Mouse (Mus musculus) kidney, embryonic 14.5 days (tissue): ENCODE measurements around the gene Apbb2. TPM values are rescaled to one million over a fixed set of nuclear protein-coding genes. Genes with fewer than 3 reads are reported as not detected.

Source experiments
- ATAC-seq: fragments of 200-750 bp; cut with Nextera tagmentation; 2 replicates; pipeline ENCODE4 v1.8.0; 2017; ENCODE audit warnings: moderate number of reproducible peaks, mild to moderate bottlenecking, moderate TSS enrichment, moderate library complexity; ENCODE audit not compliant: low FRiP score, low TSS enrichment
- H3K27ac ChIP-seq: fragments of 300-500 bp; sonication (generic); 2 replicates; pipeline ENCODE4 v1.5.1; 2014; ENCODE audit warnings: low read depth, mild to moderate bottlenecking, low read length, moderate library complexity, mixed read lengths
- H3K27me3 ChIP-seq: fragments of 300-500 bp; sonication (generic); 2 replicates; pipeline ENCODE4 v1.6.1; 2014; ENCODE audit warnings: mild to moderate bottlenecking, low read length; ENCODE audit not compliant: control insufficient read depth, insufficient read depth
- H3K36me3 ChIP-seq: fragments of 300-500 bp; sonication (generic); 2 replicates; pipeline ENCODE4 v1.6.1; 2014; ENCODE audit warnings: low read length, mixed read lengths; ENCODE audit not compliant: control insufficient read depth, insufficient read depth
- H3K4me1 ChIP-seq: fragments of 300-500 bp; sonication (generic); 2 replicates; pipeline ENCODE4 v1.6.1; 2014; ENCODE audit warnings: low read length, mixed read lengths; ENCODE audit not compliant: control insufficient read depth, insufficient read depth
- H3K4me2 ChIP-seq: fragments of 300-500 bp; sonication (generic); replicated peaks from 2 replicates; pipeline ENCODE4 v1.6.1; 2014; ENCODE audit warnings: low read depth, mild to moderate bottlenecking, low read length
- H3K4me3 ChIP-seq: fragments of 300-500 bp; sonication (generic); 2 replicates; pipeline ENCODE4 v1.5.1; 2014; ENCODE audit warnings: mild to moderate bottlenecking, low read length
- H3K9ac ChIP-seq: fragments of 300-500 bp; sonication (generic); 2 replicates; pipeline ENCODE4 v1.6.1; 2014; ENCODE audit warnings: low read depth, mild to moderate bottlenecking, low read length, moderate library complexity
- H3K9me3 ChIP-seq: fragments of 300-500 bp; sonication (generic); 2 replicates; pipeline ENCODE4 v1.6.1; 2016; ENCODE audit warnings: low read length; ENCODE audit not compliant: control insufficient read depth
- WGBS: fragments of 180-500 bp; shearing (Covaris S2); extraction: QIAGEN DNeasy Blood & Tissue Kit; methylation state at CpG from one replicate; pipeline ENCODE4 v1.1.7; 2014; 5-methylcytosine and 5-hydroxymethylcytosine counted together
- polyA plus RNA-seq: library from polyadenylated mRNA; unstranded; fragments of >200 nt; fragmentation: Nextera tagmentation; extraction: Ambion mirVana; gene quantifications from 2 replicates; pipeline ENCODE4 v1.2.1, GENCODE M21; 2014

Gene Apbb2
- polyA plus RNA-seq, 1 experiment from 2014 or later: 55.9 TPM

GRCm38 (mm10) chr5:66513412-66513811 lies 105.2 kb downstream of the Apbb2 start:
- H3K4me2 ChIP-seq: no peak overlapping the region
- no peak overlapping the region for H3K27ac ChIP-seq
- H3K9me3 ChIP-seq: no peaks in the 10 kb centered on the region
- no peaks in the 10 kb centered on the region for H3K36me3 ChIP-seq
- H3K9ac ChIP-seq: no peak overlapping the region
- no peaks in the 10 kb centered on the region for H3K27me3 ChIP-seq
- no peak overlapping the region for H3K4me3 ChIP-seq
- ATAC-seq: no peak
- no peaks in the 10 kb centered on the region; the same call in 1 of the 2 replicates for H3K4me1 ChIP-seq

GRCm38 (mm10) chr5:66512519-66512918 lies 106.1 kb downstream of the Apbb2 start:
- no peak overlapping the region for H3K9ac ChIP-seq
- H3K36me3 ChIP-seq: no peaks in the 10 kb centered on the region
- H3K4me2 ChIP-seq: no peak overlapping the region
- no peak overlapping the region for H3K27ac ChIP-seq
- 91% methylated on average over 7 of the region's 7 CpGs for whole genome bisulfite sequencing
- no peaks in the 10 kb centered on the region for H3K4me1 ChIP-seq
- no peaks in the 10 kb centered on the region for H3K27me3 ChIP-seq
- no peak for ATAC-seq
- no peaks in the 10 kb centered on the region for H3K9me3 ChIP-seq
- no peak overlapping the region for H3K4me3 ChIP-seq

DNA sequence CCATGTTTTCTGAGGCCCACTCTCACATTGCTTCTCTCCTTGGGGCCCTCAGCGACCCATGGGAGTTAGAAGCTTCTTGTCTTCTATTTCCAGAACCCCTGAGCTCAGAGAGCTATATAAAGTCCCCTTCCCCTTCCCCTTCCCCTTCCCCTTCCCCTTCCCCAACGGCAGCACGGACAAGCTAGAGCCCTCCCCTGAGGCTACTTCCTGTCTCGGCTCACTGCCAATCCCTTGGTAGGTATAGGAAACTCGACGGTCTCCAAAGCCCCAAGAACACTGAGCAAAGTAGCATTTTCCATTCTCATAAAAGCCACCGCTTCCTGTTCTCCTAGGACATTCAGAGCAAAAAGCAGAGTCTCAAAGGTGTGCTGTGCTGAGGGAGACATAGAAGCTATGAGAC lies 107.9 kb downstream of the Apbb2 start:
- ATAC-seq: no peak
- Histone ChIP-seq H3K4me1 (no peaks in the 10 kb centered on the region), H3K27ac (no peak overlapping the region), H3K9me3 (no peaks in the 10 kb centered on the region), H3K4me2 (no peak overlapping the region), H3K4me3 (no peak overlapping the region), H3K36me3 (no peaks in the 10 kb centered on the region), H3K9ac (no peak overlapping the region), H3K27me3 (no peaks in the 10 kb centered on the region)
- 73% methylated on average over 7 of the region's 7 CpGs for WGBS

- H3K4me1 ChIP-seq: peaks cover 6% of the 10 kb centered on the region
- no peak for ATAC-seq
- no peak overlapping the region for H3K4me3 ChIP-seq
- no peaks in the 10 kb centered on the region for H3K27me3 ChIP-seq
- no peaks in the 10 kb centered on the region for H3K9me3 ChIP-seq
- H3K27ac ChIP-seq: no peak overlapping the region; the same call in 1 of the 2 replicates
- H3K36me3 ChIP-seq: no peaks in the 10 kb centered on the region
- WGBS: 69% methylated on average over 5 of the region's 5 CpGs
- no peak overlapping the region for H3K4me2 ChIP-seq
- H3K9ac ChIP-seq: no peak overlapping the region
Observed at GRCm38 (mm10) chr5:66509151-66509550, 109.4 kb downstream of the Apbb2 start.

GRCm38 (mm10) chr5:66505578-66505977 lies 113.0 kb downstream of the Apbb2 start:
- H3K4me2 ChIP-seq: no peak overlapping the region
- no peaks in the 10 kb centered on the region for H3K36me3 ChIP-seq
- H3K27me3 ChIP-seq: no peaks in the 10 kb centered on the region
- H3K4me1 ChIP-seq: peaks cover 14% of the 10 kb centered on the region
- H3K9ac ChIP-seq: no peak overlapping the region
- no peak overlapping the region for H3K27ac ChIP-seq
- ATAC-seq: no peak
- no peaks in the 10 kb centered on the region for H3K9me3 ChIP-seq
- 85% methylated on average over 3 of the region's 3 CpGs for WGBS
- H3K4me3 ChIP-seq: no peak overlapping the region

- H3K27ac ChIP-seq: no peak overlapping the region
- no peaks in the 10 kb centered on the region for H3K27me3 ChIP-seq
- ATAC-seq: no peak
- H3K36me3 ChIP-seq: no peaks in the 10 kb centered on the region
- no peak overlapping the region for H3K4me2 ChIP-seq
- H3K9me3 ChIP-seq: no peaks in the 10 kb centered on the region; the same call in 1 of the 2 replicates
- no peak overlapping the region for H3K4me3 ChIP-seq
- WGBS: 100% methylated on average over 1 of the region's 1 CpGs
- H3K4me1 ChIP-seq: peaks cover 14% of the 10 kb centered on the region
- no peak overlapping the region for H3K9ac ChIP-seq
Observed at GRCm38 (mm10) chr5:66505071-66505470, 113.5 kb downstream of the Apbb2 start.

DNA sequence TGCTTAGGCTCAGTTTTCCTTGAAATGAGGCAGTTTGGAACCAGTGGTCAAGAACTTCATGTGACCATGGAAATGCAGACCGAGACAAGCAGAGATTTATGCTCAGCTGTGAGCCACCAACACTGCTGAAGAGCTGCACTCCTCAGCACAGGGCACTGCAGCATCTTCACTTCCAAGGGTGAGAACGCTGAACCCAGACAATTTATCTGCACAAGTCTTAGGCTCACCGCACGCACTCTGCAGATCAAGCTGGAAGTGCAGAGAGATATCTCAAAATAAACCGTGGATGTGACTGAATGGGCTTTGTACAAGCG lies 114.2 kb downstream of the Apbb2 start:
- Histone ChIP-seq H3K9me3 (no peaks in the 10 kb centered on the region; the same call in 1 of the 2 replicates), H3K4me1 (peaks cover 14% of the 10 kb centered on the region), H3K27ac (no peak overlapping the region), H3K36me3 (no peaks in the 10 kb centered on the region), H3K27me3 (no peaks in the 10 kb centered on the region), H3K4me2 (no peak overlapping the region), H3K9ac (no peak overlapping the region), H3K4me3 (no peak overlapping the region)
- no peak for ATAC-seq
- WGBS: 58% methylated on average over 6 of the region's 6 CpGs

- H3K4me2 ChIP-seq: no peak overlapping the region; the same call in 1 of the 2 replicates
- no peak overlapping the region for H3K4me3 ChIP-seq
- ATAC-seq: 0 out of 2 replicates have a peak, but pooled peaks have one; percentile 60
- WGBS: 43% methylated on average over 17 of the region's 17 CpGs
- no peaks in the 10 kb centered on the region; the same call in 1 of the 2 replicates for H3K9me3 ChIP-seq
- H3K9ac ChIP-seq: 0 out of 2 replicates have a peak overlapping the region, but pooled peaks have one; percentile 2
- H3K27me3 ChIP-seq: no peaks in the 10 kb centered on the region
- H3K36me3 ChIP-seq: no peaks in the 10 kb centered on the region
- H3K27ac ChIP-seq: no peak overlapping the region
- peaks cover 14% of the 10 kb centered on the region for H3K4me1 ChIP-seq
Observed at GRCm38 (mm10) chr5:66503557-66504433, 114.8 kb downstream of the Apbb2 start.

DNA sequence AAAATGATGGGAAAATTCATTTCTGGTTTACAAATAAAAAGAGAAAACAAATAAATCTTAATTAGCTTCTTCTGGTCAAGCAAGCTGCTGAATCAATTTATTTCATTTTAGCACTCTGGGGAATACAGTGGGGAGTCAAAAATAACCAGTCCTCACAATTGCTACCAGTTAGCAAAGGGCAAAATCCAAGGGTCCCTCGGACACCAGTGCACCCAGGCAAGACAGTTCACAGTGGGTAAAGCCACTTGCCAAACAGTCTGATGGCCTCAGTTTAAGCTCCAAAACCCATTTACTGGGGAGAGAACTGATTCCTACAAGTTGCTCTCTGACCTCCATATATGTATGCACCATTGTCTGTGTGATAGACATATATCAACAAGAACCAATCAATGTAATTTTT lies 115.6 kb downstream of the Apbb2 start:
- WGBS: 97% methylated on average over 1 of the region's 1 CpGs
- H3K4me1 ChIP-seq: peaks cover 20% of the 10 kb centered on the region
- ATAC-seq: no peak
- H3K27ac ChIP-seq: no peak overlapping the region
- no peaks in the 10 kb centered on the region; the same call in 1 of the 2 replicates for H3K9me3 ChIP-seq
- H3K27me3 ChIP-seq: no peaks in the 10 kb centered on the region
- H3K9ac ChIP-seq: no peak overlapping the region
- no peak overlapping the region for H3K4me2 ChIP-seq
- no peaks in the 10 kb centered on the region for H3K36me3 ChIP-seq
- H3K4me3 ChIP-seq: no peak overlapping the region
